ENCODE assay signal across 28 mouse cellular contexts in the genomic region with DNA sequence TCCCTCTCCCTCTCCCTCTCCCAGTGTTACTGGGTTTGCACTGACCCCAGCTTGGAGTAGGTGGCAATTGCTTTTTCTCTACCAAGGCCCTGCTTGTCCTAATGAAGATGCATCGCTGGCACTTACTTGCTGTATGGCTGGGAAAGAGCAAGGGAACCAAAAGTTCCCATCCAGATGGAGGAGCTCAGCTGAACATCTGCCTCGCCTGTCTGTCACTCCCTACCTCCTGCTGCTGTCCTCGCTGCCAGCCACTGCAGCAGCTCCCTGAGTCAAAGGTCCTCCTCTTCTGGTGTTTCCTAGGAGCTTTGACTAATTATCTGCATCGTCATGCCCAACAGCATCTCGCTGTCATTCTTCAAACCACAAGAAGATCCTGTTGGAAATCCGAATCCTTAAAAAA.
A peak's percentile ranks its signal among the peaks of the same experiment; 100 is the strongest.
DNase-seq lines count a peak whose midpoint lies in the region; ATAC-seq lines count a peak whose summit lies in the region.
"Had no signal": no experiment of that assay in that cellular context is flagged by ENCODE, and none has a peak within 500 bp of the region (broad histone marks: within the 10 kb centered on the region; RNA-seq: fewer than 3 reads in every experiment).

No protein-coding gene starts in this region.

- H3K9ac ChIP-seq in hindbrain, embryonic 16.5 days (ENCODE audit: low read depth, low read length), result no peak overlapping the region
- H3K9ac ChIP-seq: embryonic facial prominence, embryonic 12.5 days; hindbrain, embryonic 15.5 days; intestine, embryonic 15.5 days; liver, embryonic 12.5 days; liver, postnatal 0 days; midbrain, embryonic 15.5 days; neural tube, embryonic 15.5 days had no signal

- ATAC-seq in hindbrain, embryonic 16.5 days, result 0 out of 2 replicates have a peak, but pooled peaks have one; percentile 37
- ATAC-seq: forebrain, embryonic 14.5 days; intestine, embryonic 15.5 days; liver, embryonic 12.5 days; liver, postnatal 0 days; midbrain, embryonic 15.5 days; Patski had no signal

- intact Hi-C loops in left cerebral cortex, postnatal 10 days (cut with DNase I), result no loop called here

- no peaks in the 10 kb centered on the region for H3K27me3 ChIP-seq in hindbrain, embryonic 16.5 days (replicated peaks; ENCODE audit: control insufficient read depth, insufficient read depth, low read length)
- H3K27me3 ChIP-seq: embryonic facial prominence, embryonic 12.5 days; hindbrain, embryonic 15.5 days; intestine, embryonic 15.5 days; liver, embryonic 12.5 days; midbrain, embryonic 15.5 days; neural tube, embryonic 15.5 days had no signal

- no peak overlapping the region for H3K4me3 ChIP-seq in hindbrain, embryonic 16.5 days (ENCODE audit: low read length)
- H3K4me3 ChIP-seq: embryonic facial prominence, embryonic 12.5 days; hindbrain, embryonic 15.5 days; intestine, embryonic 15.5 days; layer of hippocampus, adult 2 months; liver, embryonic 12.5 days; midbrain, embryonic 15.5 days; neural tube, embryonic 15.5 days had no signal

- H3K4me1 ChIP-seq in hindbrain, embryonic 16.5 days (ENCODE audit: control insufficient read depth, insufficient read depth, low read depth, low read length), result no peaks in the 10 kb centered on the region
- H3K4me1 ChIP-seq: embryonic facial prominence, embryonic 12.5 days; hindbrain, embryonic 15.5 days; intestine, embryonic 15.5 days; liver, embryonic 12.5 days; midbrain, embryonic 15.5 days; neural tube, embryonic 15.5 days had no signal

- WGBS in hindbrain, embryonic 16.5 days, result 26% methylated on average over 6 of the region's 6 CpGs

- no peaks in the 10 kb centered on the region for H3K9me3 ChIP-seq in hindbrain, embryonic 16.5 days (ENCODE audit: control insufficient read depth, low read length)
- H3K9me3 ChIP-seq: embryonic facial prominence, embryonic 12.5 days; hindbrain, embryonic 15.5 days; intestine, embryonic 15.5 days; liver, embryonic 12.5 days; midbrain, embryonic 15.5 days; neural tube, embryonic 15.5 days had no signal

- H3K4me2 ChIP-seq in hindbrain, embryonic 16.5 days (ENCODE audit: low read length), result no peak overlapping the region
- H3K4me2 ChIP-seq: embryonic facial prominence, embryonic 12.5 days; hindbrain, embryonic 15.5 days; intestine, embryonic 15.5 days; liver, embryonic 12.5 days; midbrain, embryonic 15.5 days; neural tube, embryonic 15.5 days had no signal

- H3K36me3 ChIP-seq in hindbrain, embryonic 16.5 days (ENCODE audit: control insufficient read depth, insufficient read depth, low read length), result no peaks in the 10 kb centered on the region
- H3K36me3 ChIP-seq: embryonic facial prominence, embryonic 12.5 days; hindbrain, embryonic 15.5 days; intestine, embryonic 15.5 days; liver, embryonic 12.5 days; midbrain, embryonic 15.5 days; neural tube, embryonic 15.5 days had no signal

- peak; percentile 4 for DNase-seq in embryo, embryonic 10.5 days (ENCODE audit: low spot score)
- DNase-seq in embryo, embryonic 9.5 days (ENCODE audit: extremely low spot score), result no peak
- peak; percentile 5 for DNase-seq in layer of hippocampus, adult 9-11 months
- DNase-seq in layer of hippocampus, postnatal 36 days, result no peak
- peak; percentile 15 for DNase-seq in 3T3-L1 (ENCODE audit: low read depth, low spot score)
- no peak for DNase-seq in right cerebral cortex, postnatal 4 days
- DNase-seq in left cerebral cortex, postnatal 10 days (ENCODE audit: extremely low spot score in 1 of 2, low spot score in 2 of 2), result no peak
- DNase-seq: adrenal gland, postnatal 10 days; cerebellum, adult 18-20 months; cerebellum, postnatal 10 days; gastrocnemius, postnatal 14 days; heart, postnatal 14 days; kidney, postnatal 14 days; left cerebral cortex, postnatal 4 days; liver, postnatal 0 days; right cerebral cortex, adult 18-20 months; thymus, adult 2 months; thymus, postnatal 36 days had no signal

- H3K27ac ChIP-seq in hindbrain, embryonic 16.5 days (ENCODE audit: low read depth, low read length), result no peak overlapping the region
- H3K27ac ChIP-seq: embryonic facial prominence, embryonic 12.5 days; hindbrain, embryonic 15.5 days; intestine, embryonic 15.5 days; layer of hippocampus, adult 2 months; liver, embryonic 12.5 days; midbrain, embryonic 15.5 days; neural tube, embryonic 15.5 days had no signal

Comparison
In these comparisons a context has a peak if more than half of its experiments do, and no peak if none do; other contexts are left out.
1. DNase-seq: peak in embryo, embryonic 10.5 days (single experiment), layer of hippocampus, adult 9-11 months (single experiment) and 3T3-L1 (single experiment); none in embryo, embryonic 9.5 days (single experiment), layer of hippocampus, postnatal 36 days (0 of 2), right cerebral cortex, postnatal 4 days (single experiment) and left cerebral cortex, postnatal 10 days (0 of 2).